Mouse (Mus musculus) urinary bladder, adult 2 months (tissue): ENCODE results near the gene Med25. TPM values are rescaled to one million over a fixed set of nuclear protein-coding genes. Genes with fewer than 3 reads are reported as not detected.

Experiments used
- DNase-seq: peaks from one replicate; pipeline ENCODE4 v3.0.0; 2022; ENCODE audit warnings: low spot score
- polyA plus RNA-seq: library from polyadenylated mRNA; depleted of rRNA; stranded (reverse); fragments of >200 nt; gene quantifications from 2 replicates; pipeline ENCODE4 v1.2.3, GENCODE M21; 2012; rRNA removed

The Med25 gene
- polyA plus RNA-seq, 1 experiment: 57.8 TPM

DNA sequence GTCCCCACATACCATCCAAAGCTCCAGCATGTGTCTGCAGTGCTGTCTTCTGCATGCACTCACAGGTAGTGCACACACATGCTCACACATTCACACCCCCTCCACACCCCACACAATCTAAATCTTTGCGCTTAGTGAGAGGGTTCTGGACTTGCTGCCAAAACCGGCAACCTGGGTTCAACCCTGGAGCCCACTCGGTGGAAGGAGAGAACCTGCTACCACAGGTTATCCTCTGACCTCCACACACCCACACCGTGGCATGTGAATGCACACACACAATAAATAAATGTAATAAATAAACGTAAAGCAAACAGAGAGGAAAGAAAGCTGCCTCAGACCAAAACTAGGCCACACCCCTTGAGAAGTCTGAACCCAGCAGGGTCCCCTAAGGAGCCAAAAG lies 44.7 kb downstream of the Med25 start:
- no peak for DNase-seq

DNA sequence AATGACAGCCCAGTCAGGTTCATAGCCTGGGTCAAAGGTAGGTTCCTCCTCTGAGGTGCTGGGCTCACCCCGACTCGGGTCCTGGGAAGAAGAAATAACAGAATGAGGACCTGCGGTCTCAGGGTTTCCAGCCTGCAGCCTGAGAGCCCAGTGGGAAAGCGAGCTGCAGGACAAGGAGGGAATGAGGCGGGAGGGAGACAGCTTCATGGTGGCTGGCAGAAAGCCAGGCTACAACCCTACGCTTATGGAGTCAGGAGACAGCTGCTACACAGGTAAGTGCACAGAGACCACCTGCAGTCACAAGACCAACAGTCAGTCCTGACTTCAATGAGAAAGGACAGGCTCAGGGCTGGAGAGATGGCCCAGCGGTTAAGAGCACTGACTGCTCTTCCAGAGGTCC lies 45.7 kb downstream of the Med25 start:
- no peak for DNase-seq

DNA sequence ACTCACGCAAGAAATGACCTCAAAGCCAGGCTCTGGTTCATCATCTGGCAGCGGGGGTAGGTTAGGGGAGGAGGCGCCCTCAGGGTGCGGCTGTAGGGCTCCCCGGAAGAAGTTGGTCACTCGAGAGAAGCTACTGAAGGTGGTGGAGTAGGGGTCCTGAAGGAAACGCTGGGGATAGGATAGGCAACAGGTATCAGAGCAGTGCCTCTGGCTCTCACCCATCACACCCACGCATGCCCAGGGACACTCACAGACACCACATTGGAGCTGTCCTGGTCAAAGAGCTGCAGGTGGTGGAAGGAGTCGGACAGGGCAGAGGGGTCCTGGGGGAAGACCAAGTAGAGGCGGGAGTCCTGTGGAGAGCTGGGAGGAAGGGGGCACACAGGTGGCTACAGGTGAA lies 47.5 kb downstream of the Med25 start:
- no peak for DNase-seq

DNA sequence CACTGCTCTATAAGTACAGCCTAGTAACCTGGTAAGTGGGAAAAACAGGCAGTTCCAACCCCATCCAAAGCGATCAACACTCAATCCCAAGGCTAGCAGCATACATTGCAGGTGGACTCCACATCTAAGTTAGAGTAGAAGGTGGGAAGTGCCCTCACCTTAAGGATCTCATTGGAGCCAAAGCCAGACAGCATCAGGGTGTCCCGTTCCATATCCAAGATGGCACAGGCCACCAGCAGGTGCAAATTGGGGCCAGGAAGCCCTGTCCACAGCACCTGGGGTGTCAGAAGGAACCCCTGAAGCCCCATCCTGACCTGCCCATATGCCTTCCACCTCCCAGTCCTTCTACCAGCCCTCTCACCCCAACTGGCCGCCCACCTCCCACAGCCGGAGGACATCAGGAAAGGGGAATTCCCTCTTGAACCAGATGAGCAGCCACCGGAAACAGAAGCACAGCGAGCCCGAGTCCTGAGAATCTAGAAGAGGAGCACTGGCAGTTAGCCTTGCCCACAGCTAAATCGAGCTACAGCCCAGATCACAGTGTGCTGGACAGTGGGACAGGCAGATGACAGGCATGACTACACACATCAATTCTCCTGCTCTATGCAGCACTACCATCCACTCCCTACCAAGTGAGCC lies 50.6 kb downstream of the Med25 start:
- DNase-seq: no peak

DNA sequence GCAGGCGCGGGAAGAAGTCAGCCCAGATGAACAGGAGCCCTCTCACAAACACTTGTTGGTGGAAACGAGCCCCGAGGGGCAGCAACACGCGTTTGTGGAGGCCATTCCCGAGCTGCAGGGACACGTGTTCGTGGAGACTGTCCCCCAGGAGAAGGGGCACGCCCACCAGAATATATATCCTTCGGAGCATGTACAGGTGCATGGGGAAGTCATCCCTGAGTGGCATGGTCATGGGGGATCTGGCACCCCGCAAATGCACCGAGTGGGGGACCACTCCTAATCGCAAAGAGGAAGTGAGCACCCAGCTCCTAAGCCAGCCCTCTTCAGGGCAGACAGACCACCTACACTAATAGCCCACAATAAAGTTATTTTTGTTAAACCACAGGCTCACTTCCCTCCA lies 52.1 kb downstream of the Med25 start:
- no peak for DNase-seq

DNA sequence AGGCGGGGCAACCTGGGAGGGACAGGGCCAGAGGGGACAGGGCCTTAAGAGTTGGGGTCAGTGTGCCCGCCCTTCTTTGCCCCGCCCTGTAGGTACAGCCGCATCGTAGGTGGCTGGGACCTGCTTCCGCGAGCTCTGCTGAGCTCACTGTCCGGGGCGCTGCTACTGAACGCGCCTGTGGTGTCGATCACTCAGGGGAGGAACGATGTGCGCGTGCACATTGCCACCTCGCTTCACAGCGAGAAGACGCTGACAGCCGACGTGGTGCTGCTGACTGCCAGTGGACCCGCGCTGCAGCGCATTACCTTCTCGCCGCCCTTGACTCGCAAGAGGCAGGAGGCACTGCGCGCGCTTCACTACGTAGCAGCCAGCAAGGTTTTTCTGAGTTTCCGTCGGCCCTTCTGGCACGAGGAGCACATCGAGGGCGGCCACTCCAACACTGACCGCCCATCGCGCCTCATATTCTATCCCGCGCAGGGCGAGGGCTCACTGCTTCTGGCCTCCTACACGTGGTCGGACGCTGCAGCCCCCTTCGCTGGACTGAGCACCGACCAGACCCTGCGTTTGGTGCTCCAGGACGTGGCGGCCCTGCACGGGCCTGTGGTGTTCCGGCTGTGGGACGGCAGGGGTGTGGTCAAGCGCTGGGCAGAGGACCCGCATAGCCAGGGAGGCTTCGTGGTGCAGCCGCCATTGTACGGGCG lies 52.9 kb downstream of the Med25 start:
- DNase-seq: no peak

DNA sequence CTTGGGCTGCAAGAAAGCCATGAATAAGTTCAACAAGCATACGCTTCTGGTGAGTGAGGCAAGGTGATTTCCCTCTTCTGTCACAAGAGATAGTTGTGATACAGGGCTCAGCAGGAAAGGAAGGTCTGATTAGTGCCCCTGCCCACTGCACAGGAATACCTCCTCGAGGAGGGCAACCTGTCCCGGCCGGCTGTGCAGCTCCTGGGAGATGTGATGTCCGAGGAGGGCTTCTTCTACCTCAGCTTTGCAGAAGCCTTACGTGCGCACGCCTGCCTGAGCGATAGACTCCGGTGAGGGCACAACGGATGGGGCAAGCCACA lies 53.4 kb downstream of the Med25 start:
- no peak for DNase-seq

DNA sequence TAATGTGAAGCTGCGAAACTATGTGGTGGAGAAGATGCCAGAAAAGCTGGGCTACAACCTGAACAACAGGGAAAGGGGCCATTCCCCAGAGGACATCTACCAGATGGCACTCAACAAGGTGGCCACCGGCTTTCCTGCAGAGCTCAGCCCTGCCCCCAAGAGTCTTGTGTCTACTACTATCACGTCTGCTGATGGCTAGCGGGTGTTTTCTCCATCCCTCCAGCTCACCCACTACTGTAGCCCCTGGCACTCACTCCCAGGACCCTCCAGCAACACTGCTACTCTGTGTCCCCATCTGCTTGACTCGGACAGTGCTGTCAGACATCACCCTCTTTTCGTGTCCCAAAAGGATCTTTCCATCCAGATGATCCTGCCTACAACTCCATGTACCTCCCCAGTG lies 54.4 kb downstream of the Med25 start:
- DNase-seq: no peak

DNA sequence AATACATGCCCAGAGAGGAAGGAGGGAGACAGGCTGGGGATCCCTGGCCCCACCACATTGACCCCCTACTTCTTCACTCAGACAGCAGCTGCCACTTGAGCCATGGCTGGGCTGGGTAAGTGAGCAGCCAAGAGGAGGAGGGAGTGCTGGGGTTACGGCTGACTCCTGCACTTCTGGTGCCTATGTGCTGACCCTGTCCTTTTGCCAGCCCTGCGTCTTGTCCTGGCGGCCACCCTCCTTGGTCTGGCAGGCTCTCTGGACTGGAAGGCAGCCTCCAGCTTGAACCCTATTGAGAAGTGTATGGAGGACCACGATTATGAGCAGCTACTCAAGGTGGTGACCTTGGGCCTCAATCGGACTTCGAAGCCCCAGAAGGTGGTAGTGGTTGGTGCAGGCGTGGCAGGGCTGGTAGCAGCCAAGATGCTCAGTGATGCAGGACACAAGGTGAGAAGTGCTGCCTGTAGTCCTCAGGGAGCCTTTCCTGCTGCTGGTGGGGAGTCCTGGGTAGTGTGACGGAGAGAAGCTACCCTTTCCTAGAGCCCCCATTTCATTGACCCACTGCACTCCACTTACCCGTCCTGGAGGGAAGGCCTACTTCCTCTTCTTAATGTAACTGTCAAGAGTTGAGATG lies 56.0 kb downstream of the Med25 start:
- no peak for DNase-seq

DNA sequence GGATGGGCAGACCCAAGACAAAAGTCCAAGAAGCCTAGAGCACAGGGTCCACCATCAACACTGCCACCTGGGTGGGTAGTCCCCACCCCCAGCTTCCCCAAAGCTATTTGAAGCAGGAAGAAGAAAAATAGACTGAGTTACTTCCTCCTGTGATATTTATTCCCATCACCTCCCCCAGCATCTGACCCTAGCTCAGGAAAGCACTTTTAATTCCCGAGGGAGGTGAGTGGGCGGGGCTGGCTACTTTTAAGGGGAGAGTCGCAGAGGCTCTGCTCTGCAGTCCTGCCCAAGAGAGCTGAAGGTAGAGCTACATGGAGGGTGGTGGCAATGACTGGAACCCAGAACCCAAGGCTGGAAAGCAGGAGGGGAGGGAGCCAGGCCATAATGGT lies 56.5 kb downstream of the Med25 start:
- DNase-seq: no peak

DNA sequence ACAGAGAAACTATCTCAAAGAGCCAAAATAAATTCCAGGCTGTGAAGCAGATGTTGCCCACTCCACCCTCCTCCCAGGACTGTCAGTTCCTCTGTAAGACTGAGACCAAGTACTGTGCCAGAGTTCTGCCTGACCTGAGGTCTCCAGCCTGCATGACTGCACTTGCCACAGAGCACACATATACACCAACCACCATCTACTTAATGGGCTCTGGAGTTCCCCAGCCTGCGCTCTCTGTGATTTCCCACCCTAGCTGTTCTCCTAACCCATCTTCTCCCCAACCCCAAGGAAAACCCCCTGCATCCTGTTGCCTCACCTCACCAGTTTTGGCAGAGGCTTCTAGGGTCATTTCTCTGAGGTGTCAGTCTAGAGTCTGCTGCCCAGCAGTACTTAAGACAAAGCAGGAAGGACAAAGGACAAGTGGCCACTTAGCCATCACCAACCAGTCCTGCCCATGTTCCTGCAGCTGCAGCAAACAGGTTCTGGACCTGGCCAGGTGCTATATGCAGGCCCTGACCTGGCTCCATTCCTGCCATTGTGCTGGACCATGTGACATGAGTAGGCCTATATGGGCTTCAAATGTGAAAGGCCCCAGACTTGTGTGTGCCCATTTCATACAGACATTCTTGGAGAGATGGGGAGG lies 57.0 kb downstream of the Med25 start:
- DNase-seq: no peak

DNA sequence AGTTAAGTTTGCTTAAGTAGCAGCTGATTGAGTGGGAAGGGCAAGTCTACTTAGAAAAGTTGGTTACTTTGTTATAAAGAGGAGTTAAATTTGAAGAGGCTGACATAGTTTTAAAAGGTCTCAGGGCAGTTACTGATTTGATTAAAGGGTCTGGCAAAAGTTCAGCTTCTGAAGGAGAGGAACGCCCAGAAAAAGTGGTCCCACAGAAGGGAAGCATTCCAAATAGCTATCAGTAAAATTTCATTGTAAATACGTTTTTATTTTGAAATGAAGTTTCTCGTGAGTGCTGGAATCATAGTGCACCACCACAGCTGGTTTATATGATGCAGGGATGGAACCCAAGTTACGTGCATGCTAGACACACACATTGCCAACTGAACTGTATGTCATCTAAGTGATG lies 59.7 kb downstream of the Med25 start:
- no peak for DNase-seq

DNA sequence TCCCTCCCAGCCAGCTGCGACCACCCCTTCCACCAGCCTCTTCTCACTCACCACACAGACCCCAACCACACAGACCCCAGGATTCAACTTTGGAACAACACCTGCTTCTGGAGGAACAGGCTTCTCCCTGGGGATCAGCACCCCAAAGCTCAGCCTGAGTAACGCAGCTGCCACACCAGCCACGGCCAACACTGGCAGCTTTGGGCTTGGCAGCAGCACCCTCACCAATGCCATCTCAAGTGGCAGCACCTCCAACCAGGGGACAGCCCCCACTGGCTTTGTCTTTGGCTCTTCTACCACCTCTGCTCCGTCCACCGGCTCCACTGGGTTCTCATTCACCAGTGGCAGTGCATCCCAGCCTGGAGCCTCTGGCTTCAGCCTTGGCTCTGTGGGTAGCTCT lies 63.8 kb downstream of the Med25 start:
- DNase-seq: no peak

DNA sequence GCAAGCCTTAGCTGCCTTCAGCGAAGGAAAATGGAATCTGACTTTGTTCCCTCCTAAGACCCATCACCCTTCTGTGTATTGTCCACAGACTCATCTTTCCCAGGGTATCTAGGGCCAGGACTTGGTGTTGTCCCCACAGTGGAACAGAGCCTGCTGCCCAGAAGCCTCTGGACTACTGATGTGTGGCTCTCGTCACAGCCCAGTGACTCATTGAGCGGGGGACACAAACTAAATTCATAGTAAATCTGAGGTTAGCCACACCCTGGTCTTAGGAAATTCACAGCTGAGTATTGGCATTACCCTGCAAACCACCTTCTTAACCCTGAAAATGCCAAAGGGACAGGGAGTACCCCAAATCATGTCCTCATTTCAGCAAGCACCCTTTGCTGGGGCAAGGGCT lies 65.7 kb downstream of the Med25 start:
- no peak for DNase-seq

Other genes starting within 250 kb of the Med25 start
- gene Myh14, start 221.9 kb downstream of the Med25 start, polyA plus RNA-seq: 8.7 and 16.9 TPM in 2 replicates
- gene Izumo2, start 184.0 kb downstream of the Med25 start, polyA plus RNA-seq: not detected in 2 replicates
- 29.9 and 36.3 TPM in 2 replicates for gene Vrk3, start 144.3 kb downstream of the Med25 start, polyA plus RNA-seq
- 0.32 and 0.41 TPM in 2 replicates for gene Zfp473, start 141.7 kb downstream of the Med25 start, polyA plus RNA-seq
- 30.5 and 34.7 TPM in 2 replicates for gene Nup62, start 76.6 kb downstream of the Med25 start, polyA plus RNA-seq
- gene Il4i1, start 76.3 kb downstream of the Med25 start, polyA plus RNA-seq: 1.7 and 2.5 TPM in 2 replicates
- gene Atf5, start 76.1 kb downstream of the Med25 start, polyA plus RNA-seq: 43.4 and 63.6 TPM in 2 replicates
- 93.8 and 99.5 TPM in 2 replicates for gene Akt1s1, start 43.7 kb downstream of the Med25 start, polyA plus RNA-seq
- gene Tbc1d17, start 43.6 kb downstream of the Med25 start, polyA plus RNA-seq: 67.3 and 68.9 TPM in 2 replicates
- gene Pnkp, start 35.6 kb downstream of the Med25 start, polyA plus RNA-seq: 23.4 and 24.1 TPM in 2 replicates
- 176 and 195 TPM in 2 replicates for gene Ptov1, start 22.9 kb downstream of the Med25 start, polyA plus RNA-seq
- gene Fuz, start 3.4 kb upstream of the Med25 start, polyA plus RNA-seq: 47.7 and 53.9 TPM in 2 replicates
- 74.2 and 77.7 TPM in 2 replicates for gene Ap2a1, start 36.8 kb upstream of the Med25 start, polyA plus RNA-seq
- 0.03 and 0.08 TPM in 2 replicates for gene Tsks, start 50.5 kb upstream of the Med25 start, polyA plus RNA-seq
- gene Cpt1c, start 82.1 kb upstream of the Med25 start, polyA plus RNA-seq: 26.1 and 26.8 TPM in 2 replicates
- gene Prmt1, start 93.9 kb upstream of the Med25 start, polyA plus RNA-seq: 183 and 244 TPM in 2 replicates
- 133 and 171 TPM in 2 replicates for gene Irf3, start 104.9 kb upstream of the Med25 start, polyA plus RNA-seq
- gene Bcl2l12, start 106.0 kb upstream of the Med25 start, polyA plus RNA-seq: 28.6 and 34.8 TPM in 2 replicates
- gene Scaf1, start 123.7 kb upstream of the Med25 start, polyA plus RNA-seq: 58.4 and 63.5 TPM in 2 replicates
- gene Rras, start 125.2 kb upstream of the Med25 start, polyA plus RNA-seq: 383 and 414 TPM in 2 replicates
- 5.1 and 18.2 TPM in 2 replicates for gene Prr12, start 160.2 kb upstream of the Med25 start, polyA plus RNA-seq
- gene Nosip, start 169.7 kb upstream of the Med25 start, polyA plus RNA-seq: 59.9 and 69.6 TPM in 2 replicates
- gene Prrg2, start 170.0 kb upstream of the Med25 start, polyA plus RNA-seq: 37.6 and 46.5 TPM in 2 replicates
- 277 and 317 TPM in 2 replicates for gene Rcn3, start 199.5 kb upstream of the Med25 start, polyA plus RNA-seq
- 144 and 157 TPM in 2 replicates for gene Fcgrt, start 211.1 kb upstream of the Med25 start, polyA plus RNA-seq
- 903 and 1,312 TPM in 2 replicates for gene Rps11, start 231.7 kb upstream of the Med25 start, polyA plus RNA-seq
- 3,442 and 3,633 TPM in 2 replicates for gene Rpl13a, start 236.0 kb upstream of the Med25 start, polyA plus RNA-seq
- gene Gm45713, start 243.5 kb upstream of the Med25 start, polyA plus RNA-seq: 0.28 and 0.44 TPM in 2 replicates
- gene Flt3l, start 243.7 kb upstream of the Med25 start, polyA plus RNA-seq: 74.5 and 83.1 TPM in 2 replicates